Mouse (Mus musculus) T-helper 1 cell (primary cell): ENCODE measurements around the gene Gnaq.
"Not testable (repeated sequence)": the region's sequence is repeated elsewhere in the genome, so short reads cannot be mapped to it uniquely, and the experiment has no call there.

Experiments used
- in situ Hi-C: fragments of 300-600 bp; cut with MboI, MseI; formaldehyde crosslinking; loops from one replicate; pipeline ENCODE4 v1.15.1; 2025; ENCODE audit warnings: high pct_unique_total_duplicates

The Gnaq gene

GRCm38 (mm10) chr19:16132791-16132864, at the start of gene Gnaq:
TSS of gene Gnaq (plus strand) at chr19:16132831.
- in situ Hi-C loops: no loop called here

- in situ Hi-C loops: not testable (repeated sequence)
Measured at GRCm38 (mm10) chr19:16083981-16084630, 48.5 kb upstream of the Gnaq start.

GRCm38 (mm10) chr19:16085248-16085647, 47.4 kb upstream of the Gnaq start:
- in situ Hi-C loops: no loop called here

- in situ Hi-C loops: no loop called here
Measured at GRCm38 (mm10) chr19:16086154-16086553, 46.5 kb upstream of the Gnaq start.

GRCm38 (mm10) chr19:16086581-16086980, 46.0 kb upstream of the Gnaq start:
- in situ Hi-C loops: no loop called here

- in situ Hi-C loops: no loop called here
Measured at GRCm38 (mm10) chr19:16087391-16087790, 45.2 kb upstream of the Gnaq start.

GRCm38 (mm10) chr19:16093616-16094015, 39.0 kb upstream of the Gnaq start:
- in situ Hi-C loops: no loop called here

- in situ Hi-C loops: no loop called here
Measured at GRCm38 (mm10) chr19:16109901-16110300, 22.7 kb upstream of the Gnaq start.

- in situ Hi-C loops: no loop called here
Measured at GRCm38 (mm10) chr19:16110670-16111069, 22.0 kb upstream of the Gnaq start.

GRCm38 (mm10) chr19:16113295-16113694, 19.3 kb upstream of the Gnaq start:
- in situ Hi-C loops: no loop called here

GRCm38 (mm10) chr19:16118421-16118820, 14.2 kb upstream of the Gnaq start:
- in situ Hi-C loops: no loop called here

GRCm38 (mm10) chr19:16121301-16121700, 11.3 kb upstream of the Gnaq start:
- in situ Hi-C loops: loop anchor here (5.0 kb wide), 1 partner anchor 216 kb away; no protein-coding TSS in a partner anchor

GRCm38 (mm10) chr19:16128715-16129114, 3.9 kb upstream of the Gnaq start:
- in situ Hi-C loops: no loop called here

GRCm38 (mm10) chr19:16129171-16129570, 3.5 kb upstream of the Gnaq start:
- in situ Hi-C loops: no loop called here

- in situ Hi-C loops: no loop called here
Measured at GRCm38 (mm10) chr19:16130476-16130875, 2.2 kb upstream of the Gnaq start.

- in situ Hi-C loops: no loop called here
Measured at GRCm38 (mm10) chr19:16131831-16132230, 800 bp upstream of the Gnaq start.

- in situ Hi-C loops: no loop called here
Measured at GRCm38 (mm10) chr19:16132340-16132790, 266 bp upstream of the Gnaq start.

- in situ Hi-C loops: no loop called here
Measured at GRCm38 (mm10) chr19:16132865-16133720, 462 bp downstream of the Gnaq start.

- in situ Hi-C loops: no loop called here
Measured at GRCm38 (mm10) chr19:16133721-16134570, 1.3 kb downstream of the Gnaq start.

GRCm38 (mm10) chr19:16138064-16138580, 5.5 kb downstream of the Gnaq start:
- in situ Hi-C loops: no loop called here

GRCm38 (mm10) chr19:16140710-16141109, 8.1 kb downstream of the Gnaq start:
- in situ Hi-C loops: no loop called here

- in situ Hi-C loops: no loop called here
Measured at GRCm38 (mm10) chr19:16141857-16142256, 9.2 kb downstream of the Gnaq start.
